Comparison of ENCODE assay signal across 12 mouse cellular contexts in the genomic region with DNA sequence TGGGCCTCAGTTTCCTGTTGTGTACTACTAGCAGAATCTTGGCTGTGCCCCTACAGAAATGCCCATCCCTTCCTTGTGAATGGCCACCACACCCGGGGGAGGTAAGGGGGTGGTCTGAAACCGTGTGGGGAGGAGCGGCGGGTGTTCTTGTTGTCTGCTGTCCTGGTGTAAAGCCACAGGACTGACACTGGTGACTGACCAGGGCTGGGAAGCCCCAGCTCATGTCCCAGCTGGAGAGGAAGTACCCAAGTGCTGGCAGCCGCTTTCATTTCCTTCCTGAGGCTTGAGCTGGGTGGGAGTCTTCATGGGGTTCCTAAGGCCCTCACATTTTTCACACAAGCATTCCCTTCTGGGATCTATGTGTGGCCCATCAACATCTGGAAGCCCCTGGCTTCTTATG.
A peak's percentile ranks its signal among the peaks of the same experiment; 100 is the strongest.
DNase-seq lines count a peak whose midpoint lies in the region; ATAC-seq and TF ChIP-seq lines count a peak whose summit lies in the region.
"Had no signal": no experiment of that assay in that cellular context is flagged by ENCODE, and none has a peak within 500 bp of the region (broad histone marks: within the 10 kb centered on the region; RNA-seq: fewer than 3 reads in every experiment).

No protein-coding gene starts in this region.

- H3K4me1 ChIP-seq in kidney, postnatal 0 days (replicated peaks; ENCODE audit: insufficient read depth, low read length), result peaks cover 45% of the 10 kb centered on the region

- WGBS in kidney, postnatal 0 days, result 48% methylated on average over 5 of the region's 5 CpGs

- H3K27ac ChIP-seq in left cerebral cortex, adult 2 months, result peak overlapping the region; percentile 19; the same call in 1 of the 2 replicates
- no peak overlapping the region for H3K27ac ChIP-seq in kidney, postnatal 0 days
- H3K27ac ChIP-seq: hindbrain, postnatal 0 days had no signal

- H3K9me3 ChIP-seq in kidney, postnatal 0 days (replicated peaks; ENCODE audit: low read length), result no peaks in the 10 kb centered on the region
- H3K9me3 ChIP-seq: forebrain, embryonic 12.5 days had no signal

- H3K4me3 ChIP-seq in left cerebral cortex, adult 2 months, result no peak overlapping the region
- no peak overlapping the region for H3K4me3 ChIP-seq in kidney, postnatal 0 days (replicated peaks; ENCODE audit: low read depth, low read length)
- H3K4me3 ChIP-seq: forebrain, embryonic 12.5 days had no signal

- peak; percentile 35 for DNase-seq in adrenal gland, adult 2 months
- no peak for DNase-seq in adrenal gland, postnatal 4 days (ENCODE audit: low spot score in 2 of 2)
- DNase-seq in left cerebral cortex, adult 2 months (ENCODE audit: extremely low spot score in 1 of 2, low spot score in 2 of 2), result no peak
- DNase-seq in left cerebral cortex, postnatal 36 days (ENCODE audit: low spot score in 2 of 2), result no peak
- DNase-seq in kidney, postnatal 0 days (ENCODE audit: low spot score), result peak; percentile 31
- no peak for DNase-seq in frontal cortex, postnatal 36 days (ENCODE audit: low spot score in 2 of 2)
- DNase-seq: cerebellum, adult 9-11 months; right cerebral cortex, adult 18-20 months had no signal

- no peak overlapping the region for H3K4me2 ChIP-seq in kidney, postnatal 0 days (ENCODE audit: low read length)
- H3K4me2 ChIP-seq: forebrain, embryonic 12.5 days had no signal

- H3K36me3 ChIP-seq in kidney, postnatal 0 days (ENCODE audit: insufficient read depth, low read length), result 0 out of 2 replicates have a peak, but pooled peaks cover 11% of the 10 kb centered on the region

- no peak for TF ChIP-seq CTCF in left cerebral cortex, adult 2 months (IDR thresholded peaks at IDR 0.05)
- no peak for TF ChIP-seq CTCF in kidney, postnatal 0 days (IDR thresholded peaks at IDR 0.05; ENCODE audit: low read depth)

- no peaks in the 10 kb centered on the region for H3K27me3 ChIP-seq in kidney, postnatal 0 days (ENCODE audit: insufficient read depth, low read length)
- H3K27me3 ChIP-seq: forebrain, embryonic 12.5 days had no signal

- no peak overlapping the region for H3K9ac ChIP-seq in kidney, postnatal 0 days (ENCODE audit: low read depth, low read length)
- H3K9ac ChIP-seq: forebrain, embryonic 12.5 days had no signal

- intact Hi-C loops in left cerebral cortex, adult 2 months (cut with DNase I), result no loop called here
- intact Hi-C loops in left cerebral cortex, postnatal 36 days (cut with DNase I), result no loop called here

- ATAC-seq in kidney, postnatal 0 days (replicated peaks; ENCODE audit: low FRiP score, low read depth), result no peak
- ATAC-seq in megakaryocyte progenitor cell, adult 5-6 weeks (replicated peaks; ENCODE audit: poor library complexity), result peak; percentile 67
- no peak for ATAC-seq in erythroid progenitor cell, adult 5-6 weeks (replicated peaks; ENCODE audit: low FRiP score, poor library complexity, severe bottlenecking)
- ATAC-seq: hindbrain, postnatal 0 days had no signal

Comparison
In these comparisons a context has a peak if more than half of its experiments do, and no peak if none do; other contexts are left out.
1. DNase-seq: peak in adrenal gland, adult 2 months (single experiment) and kidney, postnatal 0 days (single experiment); none in adrenal gland, postnatal 4 days (0 of 2), left cerebral cortex, adult 2 months (0 of 2), left cerebral cortex, postnatal 36 days (0 of 2) and frontal cortex, postnatal 36 days (0 of 2).